Mouse (Mus musculus) liver, embryonic 14.5 days (tissue): ENCODE measurements at regions not wholly inside any gene's neighbourhood (a gene's known extent, or its start where the extent isn't known, plus 50 kb on each side); places are given as distances from the start of the nearest gene placed in this dataset.

Experiments
- CTCF ChIP-seq: IDR thresholded peaks from 2 replicates; pipeline ENCODE4 v1.5.1; 2016; ENCODE audit warnings: antibody characterized with exemption, low read depth, control low read depth
- EP300 ChIP-seq: IDR thresholded peaks from 2 replicates; pipeline ENCODE4 v1.6.1; 2016; ENCODE audit warnings: antibody characterized with exemption, low read depth

- TF ChIP-seq CTCF (no peak), EP300 (no peak)
These were observed 195.4 kb downstream of the Calcrl start for GRCm38 (mm10) chr2:84229777-84230176.
